Mouse (Mus musculus) embryonic facial prominence, embryonic 13.5 days (tissue): Measurements from ENCODE around the gene Fbxl13. TPM values are rescaled to one million over a fixed set of nuclear protein-coding genes. Genes with fewer than 3 reads are reported as not detected.

ENCODE experiments used
- ATAC-seq: fragments of 200-750 bp; cut with Nextera tagmentation; 2 replicates; pipeline ENCODE4 v1.8.0; 2017; ENCODE audit warnings: low read depth; ENCODE audit not compliant: insufficient number of reproducible peaks, insufficient read depth, low FRiP score, low TSS enrichment
- H3K27ac ChIP-seq: fragments of 300-500 bp; sonication (generic); 2 replicates; pipeline ENCODE4 v1.5.1; 2015; ENCODE audit warnings: moderate library complexity, mild to moderate bottlenecking, inconsistent platforms
- H3K27me3 ChIP-seq: fragments of 300-500 bp; sonication (generic); 2 replicates; pipeline ENCODE4 v1.6.1; 2015; ENCODE audit warnings: mild to moderate bottlenecking, inconsistent platforms
- H3K36me3 ChIP-seq: fragments of 300-500 bp; sonication (generic); 2 replicates; pipeline ENCODE4 v1.6.1; 2015; ENCODE audit warnings: mild to moderate bottlenecking, inconsistent platforms
- H3K4me1 ChIP-seq: fragments of 300-500 bp; sonication (generic); 2 replicates; pipeline ENCODE4 v1.6.1; 2015; ENCODE audit warnings: inconsistent platforms
- H3K4me2 ChIP-seq: fragments of 300-500 bp; sonication (generic); 2 replicates; pipeline ENCODE4 v1.6.1; 2015; ENCODE audit warnings: moderate library complexity, mild to moderate bottlenecking, inconsistent platforms
- H3K4me3 ChIP-seq: fragments of 300-500 bp; sonication (generic); 2 replicates; pipeline ENCODE4 v1.5.1; 2015; ENCODE audit warnings: mild to moderate bottlenecking, inconsistent platforms
- H3K9ac ChIP-seq: fragments of 300-500 bp; sonication (generic); 2 replicates; pipeline ENCODE4 v1.6.1; 2015; ENCODE audit warnings: mild to moderate bottlenecking, inconsistent platforms
- H3K9me3 ChIP-seq: fragments of 300-500 bp; sonication (generic); 2 replicates; pipeline ENCODE4 v1.6.1; 2016; ENCODE audit warnings: inconsistent platforms
- WGBS: fragments of 180-500 bp; shearing (Covaris S2); methylation state at CpG from one replicate; pipeline ENCODE4 v1.1.7; 2015; ENCODE audit warnings: mixed read lengths; 5-methylcytosine and 5-hydroxymethylcytosine counted together
- polyA plus RNA-seq: library from polyadenylated mRNA; unstranded; fragments of >200 nt; fragmentation: Nextera tagmentation; extraction: Ambion mirVana; gene quantifications from 2 replicates; pipeline ENCODE4 v1.2.1, GENCODE M21; 2015

Gene Fbxl13
- polyA plus RNA-seq, 1 experiment from 2014 or later, result 0.14 TPM

DNA sequence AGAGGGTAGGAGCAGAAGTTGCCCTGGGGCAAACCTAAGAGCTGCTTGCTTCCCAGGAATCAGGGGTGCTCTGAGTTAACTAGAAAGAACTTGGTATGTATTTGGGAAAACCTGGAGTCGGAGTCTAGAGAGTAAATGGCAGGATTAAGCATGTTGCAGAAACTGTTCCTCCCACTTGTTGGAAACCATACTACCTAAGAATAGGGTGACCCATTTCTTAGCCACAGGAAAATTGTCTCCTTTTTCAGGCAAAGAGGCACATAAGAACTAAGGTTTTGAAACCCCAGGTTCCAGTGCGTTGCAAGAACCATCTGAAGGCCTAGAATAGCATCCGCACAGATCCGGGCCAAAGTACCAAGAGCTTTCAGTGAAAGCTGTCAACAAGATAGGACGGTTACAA lies 167.0 kb downstream of the Fbxl13 start:
- whole genome bisulfite sequencing, result 93% methylated on average over 5 of the region's 5 CpGs
- H3K27me3 ChIP-seq, result no peaks in the 10 kb centered on the region

DNA sequence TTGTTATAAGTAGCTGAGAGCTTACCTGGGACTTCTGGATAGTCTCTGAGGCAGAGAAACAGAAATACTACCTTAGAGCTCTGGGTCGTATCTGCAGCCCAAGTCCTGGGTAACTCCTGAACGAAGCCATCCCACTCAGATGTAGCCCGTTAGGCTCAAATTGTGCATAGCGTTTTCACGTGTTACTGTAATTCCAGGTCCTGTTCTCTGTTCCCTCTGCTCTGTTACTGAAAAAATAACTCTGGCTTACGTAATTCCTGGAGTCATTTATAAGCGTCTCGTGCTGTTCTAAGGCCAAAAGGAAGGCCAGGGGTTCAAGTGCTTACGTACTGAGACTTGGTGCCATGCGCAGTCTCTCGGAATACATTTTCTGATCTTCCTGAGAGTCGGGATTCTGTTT lies 177.3 kb downstream of the Fbxl13 start:
- Histone ChIP-seq H3K27ac (no peak overlapping the region), H3K4me2 (no peak overlapping the region), H3K4me3 (no peak overlapping the region), H3K4me1 (peaks cover 10% of the 10 kb centered on the region), H3K27me3 (no peaks in the 10 kb centered on the region), H3K9me3 (no peaks in the 10 kb centered on the region), H3K36me3 (no peaks in the 10 kb centered on the region), H3K9ac (no peak overlapping the region)
- no peak for ATAC-seq
- WGBS, result 72% methylated on average over 12 of the region's 12 CpGs

More for the DNA sequence above, 167.0 kb downstream of the Fbxl13 start:
- Histone ChIP-seq H3K9ac (no peak overlapping the region), H3K4me2 (no peak overlapping the region), H3K27ac (no peak overlapping the region), H3K4me1 (peaks cover 28% of the 10 kb centered on the region), H3K9me3 (no peaks in the 10 kb centered on the region), H3K4me3 (no peak overlapping the region), H3K36me3 (0 out of 2 replicates have a peak, but pooled peaks cover 3% of the 10 kb centered on the region)
- no peak for ATAC-seq

DNA sequence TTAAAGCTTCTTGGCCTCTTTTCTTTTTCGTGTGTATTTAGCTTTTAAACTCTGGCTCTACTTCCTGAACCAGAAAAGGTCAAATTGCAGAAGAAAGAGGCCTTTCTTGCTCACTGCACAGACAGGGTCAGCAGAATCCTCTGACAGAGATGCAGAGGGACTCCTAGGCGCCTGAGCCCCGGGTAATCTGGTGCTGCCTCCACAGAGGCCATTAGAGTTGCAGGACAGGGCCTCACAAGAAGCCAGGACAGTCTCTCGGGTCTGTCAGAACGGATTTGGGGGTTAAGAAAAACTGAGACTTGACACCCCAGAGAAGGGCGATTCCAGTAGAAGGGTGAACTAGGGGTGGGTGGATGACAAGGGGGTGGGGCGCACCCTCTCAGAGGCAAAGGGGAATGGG lies 178.0 kb downstream of the Fbxl13 start:
- 0 out of 2 replicates have a peak overlapping the region, but pooled peaks have one; percentile 23 for H3K27ac ChIP-seq
- ATAC-seq, result no peak
- no peaks in the 10 kb centered on the region for H3K36me3 ChIP-seq
- H3K9me3 ChIP-seq, result no peaks in the 10 kb centered on the region
- H3K9ac ChIP-seq, result no peak overlapping the region
- H3K4me3 ChIP-seq, result no peak overlapping the region
- H3K4me1 ChIP-seq, result peaks cover 10% of the 10 kb centered on the region
- H3K4me2 ChIP-seq, result no peak overlapping the region
- 51% methylated on average over 7 of the region's 7 CpGs for WGBS
- no peaks in the 10 kb centered on the region for H3K27me3 ChIP-seq

DNA sequence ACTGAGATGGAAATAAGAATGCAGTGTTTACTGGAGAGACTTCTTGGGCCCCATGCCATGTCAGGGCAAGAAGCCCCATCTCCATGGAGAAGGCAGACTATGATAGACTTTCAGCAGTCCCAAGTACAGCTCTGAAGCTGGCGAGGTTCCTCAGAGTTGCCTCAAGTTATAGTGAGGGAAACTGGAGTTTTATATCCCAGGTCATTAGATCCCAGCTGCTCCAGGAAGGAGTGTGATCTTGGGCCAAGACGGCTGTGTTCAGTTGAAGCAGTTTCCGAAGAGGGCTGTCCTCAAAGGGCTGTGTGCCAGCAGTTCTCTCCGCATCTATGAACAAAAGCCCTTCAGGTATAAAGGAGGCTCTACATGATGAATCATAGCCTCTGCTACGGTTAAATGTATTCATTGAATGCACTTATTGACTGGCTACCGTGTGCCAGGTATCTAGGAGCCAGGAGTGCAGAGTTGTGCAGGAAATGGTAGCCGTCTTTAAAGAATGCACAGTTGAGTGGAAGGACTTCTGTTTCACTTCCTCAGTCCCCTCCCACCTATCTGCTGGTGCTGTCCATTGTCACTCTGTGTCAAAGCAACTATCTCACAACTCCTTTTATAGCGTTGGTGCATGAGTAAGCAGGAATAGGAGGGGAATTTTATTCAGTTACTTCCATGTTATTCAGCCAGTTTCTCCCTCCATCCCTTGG lies 204.5 kb downstream of the Fbxl13 start:
- Histone ChIP-seq H3K27ac (peak overlapping the region; percentile 39; the same call in 1 of the 2 replicates), H3K27me3 (no peaks in the 10 kb centered on the region), H3K4me2 (no peak overlapping the region), H3K4me3 (no peak overlapping the region), H3K9ac (no peak overlapping the region), H3K9me3 (no peaks in the 10 kb centered on the region), H3K4me1 (peaks cover 10% of the 10 kb centered on the region), H3K36me3 (no peaks in the 10 kb centered on the region)
- peak; percentile 71; the same call in 1 of the 2 replicates for ATAC-seq
- WGBS, result 70% methylated on average over 8 of the region's 8 CpGs

DNA sequence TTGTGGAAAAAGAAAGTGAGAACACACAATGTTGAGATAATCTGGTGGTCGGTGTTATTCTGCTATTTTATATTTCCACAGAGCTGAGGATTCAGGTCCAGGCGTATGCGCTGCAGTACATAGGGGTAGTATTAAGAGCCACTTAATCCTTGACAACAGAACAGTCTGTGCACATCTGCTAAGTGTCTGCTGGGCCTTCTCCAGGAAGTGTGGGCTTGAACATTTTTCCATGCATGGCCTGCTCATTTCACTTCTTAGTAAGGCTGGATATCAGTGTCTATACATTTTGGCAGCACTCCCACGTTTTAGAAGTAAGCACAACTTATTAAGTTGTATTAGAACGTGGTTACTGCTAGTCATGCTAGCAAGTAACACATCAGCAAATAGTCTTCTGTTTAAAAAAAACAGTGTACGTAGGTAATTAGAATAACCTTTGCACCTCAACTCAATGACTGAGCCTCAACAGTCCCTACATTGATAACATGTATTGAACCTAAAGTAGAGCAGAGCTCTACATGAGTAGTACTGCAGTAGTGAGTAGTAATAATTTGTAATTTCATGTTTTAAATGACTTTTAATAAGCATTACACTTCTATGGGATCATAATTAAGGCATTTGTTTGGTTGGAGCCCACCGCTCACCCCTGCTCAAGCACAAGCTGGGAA lies 205.9 kb downstream of the Fbxl13 start:
- H3K27me3 ChIP-seq, result no peaks in the 10 kb centered on the region
- 85% methylated on average over 7 of the region's 7 CpGs for WGBS
- H3K4me1 ChIP-seq, result peaks cover 17% of the 10 kb centered on the region
- no peak overlapping the region for H3K4me3 ChIP-seq
- H3K9me3 ChIP-seq, result no peaks in the 10 kb centered on the region
- ATAC-seq, result no peak
- no peaks in the 10 kb centered on the region for H3K36me3 ChIP-seq
- H3K4me2 ChIP-seq, result no peak overlapping the region
- no peak overlapping the region for H3K27ac ChIP-seq
- H3K9ac ChIP-seq, result no peak overlapping the region

DNA sequence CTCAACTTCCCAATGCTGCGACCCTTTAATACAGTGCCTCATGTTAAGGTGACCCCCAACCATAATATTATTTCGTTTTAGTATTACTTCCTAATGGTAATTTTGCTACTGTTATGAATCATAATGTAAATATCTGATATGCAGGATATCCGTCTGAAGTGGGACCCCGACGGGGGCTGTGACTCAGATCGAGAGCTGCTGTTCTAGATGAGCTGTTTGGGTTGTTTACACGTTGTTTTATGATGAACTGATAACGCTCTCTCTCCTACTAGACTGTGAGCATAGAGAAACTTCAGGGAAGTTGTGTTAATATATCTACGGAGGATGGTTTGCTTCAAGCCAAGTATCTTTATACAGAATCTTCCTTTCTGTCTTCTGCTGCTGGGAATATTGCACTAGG lies 207.0 kb downstream of the Fbxl13 start:
- Histone ChIP-seq H3K9ac (no peak overlapping the region), H3K4me2 (no peak overlapping the region), H3K27ac (no peak overlapping the region), H3K36me3 (no peaks in the 10 kb centered on the region), H3K9me3 (no peaks in the 10 kb centered on the region), H3K27me3 (no peaks in the 10 kb centered on the region), H3K4me1 (peaks cover 18% of the 10 kb centered on the region), H3K4me3 (no peak overlapping the region)
- no peak for ATAC-seq
- 89% methylated on average over 9 of the region's 9 CpGs for WGBS

DNA sequence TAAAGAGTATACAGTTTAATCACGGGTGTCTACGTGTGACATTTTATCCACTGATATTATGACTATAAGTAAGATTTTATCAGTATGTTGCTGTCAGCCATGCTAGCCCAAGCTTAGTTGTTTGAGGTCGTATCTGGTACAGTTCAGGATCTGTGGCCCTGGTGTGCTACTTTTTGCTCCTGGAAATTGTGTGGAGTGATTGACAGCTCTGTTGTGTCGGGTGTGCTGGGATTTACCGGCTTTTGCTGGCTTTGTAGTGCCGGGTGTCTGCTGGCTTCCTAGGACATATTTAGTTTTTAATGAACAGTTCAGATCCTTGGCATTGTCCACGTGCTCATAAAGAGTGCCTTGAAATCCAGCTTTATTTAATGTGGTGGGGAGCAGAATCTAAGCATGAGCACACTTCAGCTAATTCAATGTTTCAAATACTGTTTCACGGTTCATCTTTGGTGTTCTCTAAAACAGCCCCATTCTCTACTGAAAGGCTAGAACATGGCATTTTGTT lies 208.9 kb downstream of the Fbxl13 start:
- H3K4me3 ChIP-seq, result no peak overlapping the region
- H3K36me3 ChIP-seq, result no peaks in the 10 kb centered on the region
- H3K9me3 ChIP-seq, result no peaks in the 10 kb centered on the region
- no peak overlapping the region for H3K27ac ChIP-seq
- no peak for ATAC-seq
- no peak overlapping the region for H3K4me2 ChIP-seq
- H3K4me1 ChIP-seq, result peaks cover 18% of the 10 kb centered on the region
- no peaks in the 10 kb centered on the region for H3K27me3 ChIP-seq
- WGBS, result 57% methylated on average over 8 of the region's 8 CpGs
- H3K9ac ChIP-seq, result no peak overlapping the region

DNA sequence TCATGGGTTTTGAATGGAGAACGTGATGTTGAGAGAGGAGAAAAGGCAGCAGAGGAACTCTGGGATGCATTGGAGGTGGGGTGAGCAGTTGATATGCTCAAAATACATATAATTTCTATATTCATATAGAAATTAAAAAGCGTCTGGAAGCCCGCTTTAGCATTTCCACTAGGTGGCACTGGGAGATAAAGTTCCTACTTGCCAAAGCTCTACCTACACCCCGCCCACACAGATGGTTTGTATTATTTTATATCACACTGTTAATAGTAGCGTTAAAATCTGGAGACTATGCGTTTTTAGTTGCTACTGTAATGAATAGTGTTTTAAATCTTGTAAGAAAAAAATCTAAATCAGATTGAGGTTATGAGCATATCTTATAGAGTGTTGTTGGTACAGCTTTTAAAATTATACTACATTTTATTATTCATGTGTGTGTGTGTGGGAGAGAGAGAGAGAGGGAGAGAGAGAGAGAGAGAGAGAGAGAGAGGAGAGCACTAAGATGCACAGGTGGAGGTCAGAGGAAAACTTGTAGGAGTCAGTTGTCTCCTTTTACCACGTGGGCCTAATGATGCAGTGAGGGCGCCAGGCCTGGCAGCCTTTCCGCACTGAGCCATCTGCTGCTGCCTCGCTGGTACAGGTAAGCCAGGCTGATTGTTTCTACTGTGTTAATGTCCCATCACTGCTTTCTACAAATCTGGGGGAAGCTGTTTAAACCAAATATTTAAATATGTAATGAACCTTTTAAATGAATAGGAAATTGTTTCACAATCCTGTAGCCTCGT lies 211.1 kb downstream of the Fbxl13 start:
- H3K27me3 ChIP-seq, result no peaks in the 10 kb centered on the region
- no peak overlapping the region for H3K4me2 ChIP-seq
- no peaks in the 10 kb centered on the region for H3K36me3 ChIP-seq
- no peaks in the 10 kb centered on the region for H3K9me3 ChIP-seq
- no peak overlapping the region for H3K9ac ChIP-seq
- peaks cover 12% of the 10 kb centered on the region for H3K4me1 ChIP-seq
- H3K27ac ChIP-seq, result no peak overlapping the region
- 51% methylated on average over 11 of the region's 11 CpGs for WGBS
- no peak overlapping the region for H3K4me3 ChIP-seq
- no peak for ATAC-seq

Other genes starting within 250 kb of the Fbxl13 start
- gene Ccdc146, start 221.0 kb downstream of the Fbxl13 start, polyA plus RNA-seq, result not detected in 2 replicates
- 5.1 and 5.3 TPM in 2 replicates for gene Fam185a, start 220.7 kb downstream of the Fbxl13 start, polyA plus RNA-seq
- gene Lrrc17, start 102.1 kb downstream of the Fbxl13 start, polyA plus RNA-seq, result 115 and 129 TPM in 2 replicates
- gene Armc10, start 179 bp upstream of the Fbxl13 start, polyA plus RNA-seq, result 51.0 and 51.6 TPM in 2 replicates
- 2.1 and 2.2 TPM in 2 replicates for gene Napepld, start 55.8 kb upstream of the Fbxl13 start, polyA plus RNA-seq
- gene Pmpcb, start 91.5 kb upstream of the Fbxl13 start, polyA plus RNA-seq, result 87.0 and 95.7 TPM in 2 replicates
- gene Dnajc2, start 139.6 kb upstream of the Fbxl13 start, polyA plus RNA-seq, result 75.6 and 80.3 TPM in 2 replicates
- 177 and 185 TPM in 2 replicates for gene Psmc2, start 139.6 kb upstream of the Fbxl13 start, polyA plus RNA-seq
- 0.11 and 0.24 TPM in 2 replicates for gene Slc26a5, start 220.0 kb upstream of the Fbxl13 start, polyA plus RNA-seq